Mouse (Mus musculus) megakaryocyte, embryonic 14.5 days (primary cell): Measurements from ENCODE around the gene Fibcd1. TPM values are rescaled to one million over a fixed set of nuclear protein-coding genes. Genes with fewer than 3 reads are reported as not detected.

Source experiments
- H3K27me3 ChIP-seq: replicated peaks from 2 replicates; pipeline ENCODE3; 2012; ENCODE audit warnings: inconsistent platforms
- H3K36me3 ChIP-seq: replicated peaks from 2 replicates; pipeline ENCODE3; 2012; ENCODE audit warnings: low read length, inconsistent platforms, mixed read lengths
- H3K4me1 ChIP-seq: 2 replicates; pipeline ENCODE4 v1.6.1; 2012; ENCODE audit warnings: inconsistent platforms
- H3K4me3 ChIP-seq: replicated peaks from 2 replicates; pipeline ENCODE3; 2012; ENCODE audit warnings: moderate library complexity, mild to moderate bottlenecking, inconsistent platforms
- H3K9me3 ChIP-seq: 2 replicates; pipeline ENCODE4 v1.6.1; 2012; ENCODE audit warnings: inconsistent platforms
- FLI1 ChIP-seq: IDR thresholded peaks from 2 replicates; pipeline ENCODE4 v1.6.1; 2012; ENCODE audit warnings: low read length, inconsistent platforms, mixed read lengths
- GATA1 ChIP-seq: IDR thresholded peaks from 3 replicates; pipeline ENCODE4 v1.6.1; 2012; ENCODE audit warnings: mixed read lengths, low read length, inconsistent platforms, borderline replicate concordance
- polyA plus RNA-seq: library from polyadenylated mRNA; stranded (reverse); fragments of >175 nt; gene quantifications from 2 replicates; pipeline ENCODE4 v1.2.3, GENCODE M21; 2012; ENCODE audit warnings: low replicate concordance; ENCODE audit not compliant: insufficient read depth

The Fibcd1 gene
- polyA plus RNA-seq, 1 experiment, result 0.02 TPM

DNA sequence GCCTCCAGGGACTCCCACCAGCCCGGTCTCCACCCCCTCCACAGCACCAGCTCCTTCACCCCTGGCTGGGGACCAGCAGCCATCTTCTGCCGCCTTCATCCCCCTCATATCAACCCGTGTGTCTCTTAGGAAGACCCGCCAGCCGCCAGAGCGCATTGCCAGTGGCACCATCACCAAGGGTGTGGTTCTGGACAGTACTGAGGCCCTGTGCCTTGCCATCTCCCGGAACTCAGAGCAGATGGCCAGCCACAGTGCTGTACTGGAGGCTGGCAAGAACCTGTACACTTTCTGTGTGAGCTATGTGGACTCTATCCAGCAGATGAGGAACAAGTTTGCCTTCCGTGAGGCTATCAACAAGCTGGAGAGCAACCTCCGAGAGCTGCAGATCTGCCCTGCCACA is 44.4 kb downstream of the Fibcd1 start:
- H3K36me3 ChIP-seq, result peaks cover 95% of the 10 kb centered on the region
- TF ChIP-seq FLI1, result no peak
- no peak for TF ChIP-seq GATA1

GRCm38 (mm10) chr2:31796943-31797342 is 48.9 kb downstream of the Fibcd1 start:
- no peak for TF ChIP-seq FLI1
- TF ChIP-seq GATA1, result no peak
- Histone ChIP-seq H3K9me3 (no peaks in the 10 kb centered on the region), H3K4me3 (no peak overlapping the region), H3K36me3 (peaks cover 97% of the 10 kb centered on the region), H3K4me1 (no peaks in the 10 kb centered on the region), H3K27me3 (no peaks in the 10 kb centered on the region)

More for the DNA sequence above, 44.4 kb downstream of the Fibcd1 start:
- no peak overlapping the region for H3K4me3 ChIP-seq
- H3K9me3 ChIP-seq, result no peaks in the 10 kb centered on the region
- peaks cover 3% of the 10 kb centered on the region; the same call in 1 of the 2 replicates for H3K4me1 ChIP-seq
- H3K27me3 ChIP-seq, result peaks cover 3% of the 10 kb centered on the region

- no peak overlapping the region for H3K4me3 ChIP-seq
- no peaks in the 10 kb centered on the region for H3K4me1 ChIP-seq
- H3K36me3 ChIP-seq, result peaks cover 91% of the 10 kb centered on the region
- H3K27me3 ChIP-seq, result no peaks in the 10 kb centered on the region
- TF ChIP-seq GATA1 (no peak), FLI1 (no peak)
- no peaks in the 10 kb centered on the region for H3K9me3 ChIP-seq
These were observed 53.2 kb downstream of the Fibcd1 start for GRCm38 (mm10) chr2:31792611-31793010.

GRCm38 (mm10) chr2:31791260-31791659 is 54.5 kb downstream of the Fibcd1 start:
- no peaks in the 10 kb centered on the region for H3K4me1 ChIP-seq
- no peak for TF ChIP-seq FLI1
- TF ChIP-seq GATA1, result no peak
- no peak overlapping the region for H3K4me3 ChIP-seq
- H3K9me3 ChIP-seq, result no peaks in the 10 kb centered on the region
- H3K27me3 ChIP-seq, result no peaks in the 10 kb centered on the region
- H3K36me3 ChIP-seq, result peaks cover 91% of the 10 kb centered on the region

- no peak for TF ChIP-seq GATA1
- TF ChIP-seq FLI1, result no peak
- Histone ChIP-seq H3K27me3 (no peaks in the 10 kb centered on the region), H3K4me3 (no peak overlapping the region), H3K36me3 (peaks cover 91% of the 10 kb centered on the region), H3K9me3 (no peaks in the 10 kb centered on the region), H3K4me1 (no peaks in the 10 kb centered on the region)
These were observed 55.0 kb downstream of the Fibcd1 start for GRCm38 (mm10) chr2:31790728-31791251.

GRCm38 (mm10) chr2:31789215-31789614 is 56.6 kb downstream of the Fibcd1 start:
- H3K4me1 ChIP-seq, result no peaks in the 10 kb centered on the region; the same call in 1 of the 2 replicates
- H3K36me3 ChIP-seq, result peaks cover 92% of the 10 kb centered on the region
- H3K27me3 ChIP-seq, result no peaks in the 10 kb centered on the region
- no peaks in the 10 kb centered on the region for H3K9me3 ChIP-seq
- H3K4me3 ChIP-seq, result no peak overlapping the region
- no peak for TF ChIP-seq GATA1
- no peak for TF ChIP-seq FLI1

DNA sequence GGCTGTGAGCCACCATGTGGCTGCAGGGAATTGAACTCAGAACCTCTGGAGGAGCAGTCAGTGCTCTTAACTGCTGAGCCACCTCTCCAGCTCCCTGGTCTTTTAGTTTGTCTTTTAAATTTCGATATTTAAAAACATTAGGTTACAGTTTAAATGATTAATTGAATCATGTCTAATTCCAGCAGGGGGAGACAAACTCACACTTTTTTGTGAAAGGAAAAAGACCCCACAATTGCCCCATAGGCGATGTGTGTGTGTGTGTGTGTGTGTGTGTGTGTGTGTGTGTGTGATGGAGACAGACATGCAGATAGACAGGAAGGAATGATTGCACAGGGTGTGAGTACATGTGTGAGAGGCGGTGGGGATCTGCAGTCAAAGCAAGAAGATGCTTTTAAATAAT is 57.6 kb downstream of the Fibcd1 start:
- H3K4me1 ChIP-seq, result no peaks in the 10 kb centered on the region; the same call in 1 of the 2 replicates
- H3K27me3 ChIP-seq, result no peaks in the 10 kb centered on the region
- no peak overlapping the region for H3K4me3 ChIP-seq
- peaks cover 93% of the 10 kb centered on the region for H3K36me3 ChIP-seq
- TF ChIP-seq GATA1, result no peak
- TF ChIP-seq FLI1, result no peak
- H3K9me3 ChIP-seq, result no peaks in the 10 kb centered on the region

GRCm38 (mm10) chr2:31787029-31787428 is 58.8 kb downstream of the Fibcd1 start:
- TF ChIP-seq FLI1 (no peak), GATA1 (no peak)
- Histone ChIP-seq H3K4me3 (no peak overlapping the region), H3K27me3 (no peaks in the 10 kb centered on the region), H3K36me3 (peaks cover 94% of the 10 kb centered on the region), H3K4me1 (peaks cover 7% of the 10 kb centered on the region; the same call in 1 of the 2 replicates), H3K9me3 (no peaks in the 10 kb centered on the region)

DNA sequence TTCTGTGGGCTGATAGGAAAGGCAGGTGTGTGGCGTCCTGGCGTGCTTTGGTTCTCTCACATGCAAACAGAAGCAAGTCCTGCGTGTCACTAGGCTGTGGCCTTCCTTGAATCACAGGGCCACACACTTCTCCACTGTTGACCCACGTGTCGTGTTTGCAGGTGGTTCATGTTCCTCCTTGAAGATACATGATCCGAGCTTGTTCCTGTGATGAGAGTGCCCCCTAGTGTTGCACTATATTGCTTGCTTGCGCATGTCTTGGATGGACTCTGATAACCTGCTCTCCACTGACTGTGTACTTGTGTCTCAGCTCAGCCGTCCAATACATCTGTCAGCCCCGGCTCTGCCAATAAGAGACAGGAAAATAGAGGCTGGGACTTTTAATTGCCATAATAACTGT is 60.7 kb downstream of the Fibcd1 start:
- peaks cover 94% of the 10 kb centered on the region for H3K36me3 ChIP-seq
- no peaks in the 10 kb centered on the region for H3K9me3 ChIP-seq

GRCm38 (mm10) chr2:31782958-31783602 is 62.7 kb downstream of the Fibcd1 start:
- TF ChIP-seq GATA1 (no peak), FLI1 (no peak)
- no peaks in the 10 kb centered on the region for H3K9me3 ChIP-seq
- H3K4me1 ChIP-seq, result peaks cover 22% of the 10 kb centered on the region; the same call in 1 of the 2 replicates
- no peaks in the 10 kb centered on the region for H3K27me3 ChIP-seq
- H3K36me3 ChIP-seq, result peaks cover 97% of the 10 kb centered on the region
- no peak overlapping the region for H3K4me3 ChIP-seq

More for the DNA sequence above, 60.7 kb downstream of the Fibcd1 start:
- H3K4me1 ChIP-seq, result peaks cover 20% of the 10 kb centered on the region; the same call in 1 of the 2 replicates
- no peak overlapping the region for H3K4me3 ChIP-seq
- H3K27me3 ChIP-seq, result no peaks in the 10 kb centered on the region
- no peak for TF ChIP-seq FLI1
- TF ChIP-seq GATA1, result no peak
